Comparison of ENCODE assay signal across 14 mouse cellular contexts in the genomic region with DNA sequence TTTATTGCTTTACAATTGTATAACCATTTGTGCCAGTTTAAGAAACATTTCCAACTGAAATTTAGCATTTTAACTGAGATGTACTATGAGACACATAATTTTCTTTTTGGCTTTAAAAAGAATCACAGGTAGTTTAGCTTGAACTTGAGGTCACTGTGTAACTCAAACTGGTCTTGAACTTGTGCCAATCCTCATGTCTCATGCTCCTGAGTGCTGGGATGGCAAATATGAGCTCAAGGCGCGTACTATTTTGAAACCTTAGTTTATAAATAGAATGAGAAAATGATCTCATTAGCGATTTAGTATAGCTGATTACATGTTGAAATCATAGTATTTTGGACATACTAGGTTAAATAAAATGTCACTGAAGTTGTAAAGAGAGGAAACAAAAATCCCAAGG.
"Had no signal": no experiment of that assay in that cellular context is flagged by ENCODE, and none has a peak within 500 bp of the region (broad histone marks: within the 10 kb centered on the region; RNA-seq: fewer than 3 reads in every experiment).

No protein-coding gene starts in this region.

- H3K27ac ChIP-seq: left cerebral cortex, adult 2 months; liver, embryonic 13.5 days; lung, embryonic 15.5 days; midbrain, embryonic 10.5 days; midbrain, embryonic 13.5 days; neural tube, embryonic 13.5 days; stomach, postnatal 0 days had no signal

- H3K9ac ChIP-seq: liver, embryonic 13.5 days; lung, embryonic 15.5 days; midbrain, embryonic 13.5 days; neural tube, embryonic 13.5 days had no signal

- DNase-seq: kidney, adult 8-10 months; kidney, postnatal 14 days; layer of hippocampus, postnatal 36 days; liver, embryonic 13.5 days; thymus, postnatal 25 days had no signal

- H3K9me3 ChIP-seq: liver, embryonic 13.5 days; lung, embryonic 15.5 days; megakaryocyte, embryonic 14.5 days; midbrain, embryonic 10.5 days; midbrain, embryonic 13.5 days; neural tube, embryonic 13.5 days had no signal

- H3K4me3 ChIP-seq: left cerebral cortex, adult 2 months; liver, embryonic 13.5 days; lung, embryonic 15.5 days; megakaryocyte, embryonic 14.5 days; midbrain, embryonic 10.5 days; midbrain, embryonic 13.5 days; myocyte; neural tube, embryonic 13.5 days had no signal

- H3K4me1 ChIP-seq: liver, embryonic 13.5 days; lung, embryonic 15.5 days; megakaryocyte, embryonic 14.5 days; midbrain, embryonic 10.5 days; midbrain, embryonic 13.5 days had no signal

- H3K36me3 ChIP-seq: liver, embryonic 13.5 days; lung, embryonic 15.5 days; midbrain, embryonic 10.5 days; midbrain, embryonic 13.5 days; neural tube, embryonic 13.5 days had no signal

- H3K27me3 ChIP-seq: liver, embryonic 13.5 days; lung, embryonic 15.5 days; megakaryocyte, embryonic 14.5 days; midbrain, embryonic 13.5 days; neural tube, embryonic 13.5 days had no signal

- ATAC-seq: intestine, postnatal 0 days; midbrain, embryonic 13.5 days had no signal

- H3K4me2 ChIP-seq: liver, embryonic 13.5 days; lung, embryonic 15.5 days; midbrain, embryonic 13.5 days; neural tube, embryonic 13.5 days had no signal
